Mouse (Mus musculus) heart, embryonic 15.5 days (tissue): ENCODE measurements around the gene Lag3. TPM values are rescaled to one million over a fixed set of nuclear protein-coding genes. Genes with fewer than 3 reads are reported as not detected.
A peak's percentile ranks its signal among the peaks of the same experiment; 100 is the strongest.

ENCODE experiments used
- ATAC-seq: fragments of 200-750 bp; cut with Nextera tagmentation; replicated peaks from 2 replicates; pipeline ENCODE4 v1.8.0; 2017; ENCODE audit warnings: low read depth, moderate TSS enrichment; ENCODE audit not compliant: insufficient number of reproducible peaks, insufficient read depth, low FRiP score
- H3K27ac ChIP-seq: fragments of 300-500 bp; sonication (generic); 2 replicates; pipeline ENCODE4 v1.5.1; 2015; ENCODE audit warnings: mild to moderate bottlenecking, inconsistent platforms
- H3K27me3 ChIP-seq: fragments of 300-500 bp; sonication (generic); 2 replicates; pipeline ENCODE4 v1.6.1; 2015; ENCODE audit warnings: inconsistent platforms
- H3K36me3 ChIP-seq: fragments of 300-500 bp; sonication (generic); 2 replicates; pipeline ENCODE4 v1.6.1; 2015; ENCODE audit warnings: mild to moderate bottlenecking, inconsistent platforms
- H3K4me1 ChIP-seq: fragments of 300-500 bp; sonication (generic); replicated peaks from 2 replicates; pipeline ENCODE4 v1.6.1; 2015; ENCODE audit warnings: inconsistent platforms
- H3K4me2 ChIP-seq: fragments of 300-500 bp; sonication (generic); 2 replicates; pipeline ENCODE4 v1.6.1; 2015; ENCODE audit warnings: inconsistent platforms, mild to moderate bottlenecking, moderate library complexity
- H3K4me3 ChIP-seq: fragments of 300-500 bp; sonication (generic); 2 replicates; pipeline ENCODE4 v1.5.1; 2015; ENCODE audit warnings: mild to moderate bottlenecking, inconsistent platforms
- H3K9ac ChIP-seq: fragments of 300-500 bp; sonication (generic); 2 replicates; pipeline ENCODE4 v1.6.1; 2015; ENCODE audit warnings: mild to moderate bottlenecking, inconsistent platforms
- H3K9me3 ChIP-seq: fragments of 300-500 bp; sonication (generic); replicated peaks from 2 replicates; pipeline ENCODE4 v1.6.1; 2016; ENCODE audit warnings: inconsistent platforms
- WGBS: fragments of 180-500 bp; shearing (Covaris S2); methylation state at CpG from one replicate; pipeline ENCODE4 v1.1.7; 2015; ENCODE audit warnings: mixed read lengths; 5-methylcytosine and 5-hydroxymethylcytosine counted together
- polyA plus RNA-seq: library from polyadenylated mRNA; unstranded; fragments of >200 nt; fragmentation: Nextera tagmentation; extraction: Ambion mirVana; gene quantifications from 2 replicates; pipeline ENCODE4 v1.2.1, GENCODE M21; 2015

Lag3 gene
- polyA plus RNA-seq, 1 experiment from 2014 or later, result 1.2 TPM

GRCm38 (mm10) chr6:124934670-124935069 is 23.2 kb upstream of the Lag3 start:
- H3K9ac ChIP-seq, result no peak overlapping the region
- H3K4me2 ChIP-seq, result no peak overlapping the region
- no peaks in the 10 kb centered on the region for H3K27me3 ChIP-seq
- WGBS, result 91% methylated on average over 7 of the region's 7 CpGs
- H3K27ac ChIP-seq, result no peak overlapping the region
- peaks cover 26% of the 10 kb centered on the region for H3K4me1 ChIP-seq
- ATAC-seq, result no peak
- H3K36me3 ChIP-seq, result peaks cover 39% of the 10 kb centered on the region
- H3K4me3 ChIP-seq, result no peak overlapping the region
- no peaks in the 10 kb centered on the region for H3K9me3 ChIP-seq

GRCm38 (mm10) chr6:124933127-124933526 is 21.6 kb upstream of the Lag3 start:
- Histone ChIP-seq H3K4me2 (peak overlapping the region; percentile 75; the same call in 1 of the 2 replicates), H3K36me3 (peaks cover 39% of the 10 kb centered on the region), H3K4me1 (peaks cover 26% of the 10 kb centered on the region), H3K9me3 (no peaks in the 10 kb centered on the region), H3K27ac (no peak overlapping the region), H3K4me3 (peak overlapping the region; percentile 87; the same call in 1 of the 2 replicates), H3K9ac (no peak overlapping the region), H3K27me3 (no peaks in the 10 kb centered on the region)
- no peak for ATAC-seq
- 88% methylated on average over 3 of the region's 3 CpGs for WGBS

- Histone ChIP-seq H3K27me3 (no peaks in the 10 kb centered on the region), H3K9me3 (no peaks in the 10 kb centered on the region), H3K4me3 (peak overlapping the region; percentile 87), H3K9ac (peak overlapping the region; percentile 93), H3K4me2 (peak overlapping the region; percentile 75), H3K27ac (peak overlapping the region; percentile 98), H3K36me3 (peaks cover 39% of the 10 kb centered on the region), H3K4me1 (peaks cover 26% of the 10 kb centered on the region)
- no peak for ATAC-seq
- 45% methylated on average over 12 of the region's 12 CpGs for WGBS
Measured at GRCm38 (mm10) chr6:124932314-124932695, 20.8 kb upstream of the Lag3 start.

DNA sequence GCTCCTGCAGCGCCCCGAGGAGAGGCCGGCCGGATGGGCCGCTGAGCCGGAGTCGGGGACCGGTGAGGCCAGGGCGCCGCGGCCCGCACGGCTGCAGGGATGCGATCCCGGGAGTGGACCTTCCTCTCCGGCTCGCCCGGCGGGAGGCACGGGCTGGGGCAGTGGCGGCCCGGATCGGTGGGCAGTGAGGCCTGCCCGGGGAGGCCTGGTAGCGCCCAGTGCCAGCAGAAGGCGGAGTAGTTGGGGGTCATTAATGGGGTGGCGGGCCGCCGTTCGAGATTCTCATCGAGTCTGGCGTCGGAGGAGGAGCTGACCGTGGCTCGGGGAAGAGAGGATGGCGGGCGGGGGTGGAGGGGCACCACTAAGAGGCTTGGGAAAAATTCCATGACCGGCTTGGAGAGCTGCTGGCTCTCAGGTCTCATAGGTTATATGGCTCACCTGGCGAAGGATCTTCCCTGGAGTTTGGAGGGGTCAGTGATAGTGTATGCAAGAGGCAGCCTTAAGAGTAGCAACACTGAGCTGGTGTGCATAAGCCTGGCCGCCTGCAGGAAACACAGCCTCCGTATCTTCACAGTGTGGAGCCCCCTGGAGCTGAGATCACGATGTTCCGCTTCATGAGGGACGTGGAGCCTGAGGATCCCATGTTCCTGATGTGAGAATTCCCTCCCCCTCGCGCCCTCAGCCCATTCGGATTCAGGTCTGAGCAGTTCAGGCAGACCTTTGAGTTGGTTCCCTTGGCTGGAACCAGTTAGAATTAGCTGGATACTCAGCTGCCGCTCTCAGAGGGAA is 20.2 kb upstream of the Lag3 start:
- Histone ChIP-seq H3K4me2 (peak overlapping the region; percentile 75), H3K27me3 (no peaks in the 10 kb centered on the region), H3K36me3 (peaks cover 34% of the 10 kb centered on the region), H3K4me1 (peaks cover 26% of the 10 kb centered on the region), H3K9me3 (no peaks in the 10 kb centered on the region), H3K9ac (peak overlapping the region; percentile 93), H3K4me3 (peak overlapping the region; percentile 87), H3K27ac (peak overlapping the region; percentile 98)
- ATAC-seq, result peak; percentile 17; the same call in 1 of the 2 replicates
- WGBS, result 1% methylated on average over 48 of the region's 48 CpGs

DNA sequence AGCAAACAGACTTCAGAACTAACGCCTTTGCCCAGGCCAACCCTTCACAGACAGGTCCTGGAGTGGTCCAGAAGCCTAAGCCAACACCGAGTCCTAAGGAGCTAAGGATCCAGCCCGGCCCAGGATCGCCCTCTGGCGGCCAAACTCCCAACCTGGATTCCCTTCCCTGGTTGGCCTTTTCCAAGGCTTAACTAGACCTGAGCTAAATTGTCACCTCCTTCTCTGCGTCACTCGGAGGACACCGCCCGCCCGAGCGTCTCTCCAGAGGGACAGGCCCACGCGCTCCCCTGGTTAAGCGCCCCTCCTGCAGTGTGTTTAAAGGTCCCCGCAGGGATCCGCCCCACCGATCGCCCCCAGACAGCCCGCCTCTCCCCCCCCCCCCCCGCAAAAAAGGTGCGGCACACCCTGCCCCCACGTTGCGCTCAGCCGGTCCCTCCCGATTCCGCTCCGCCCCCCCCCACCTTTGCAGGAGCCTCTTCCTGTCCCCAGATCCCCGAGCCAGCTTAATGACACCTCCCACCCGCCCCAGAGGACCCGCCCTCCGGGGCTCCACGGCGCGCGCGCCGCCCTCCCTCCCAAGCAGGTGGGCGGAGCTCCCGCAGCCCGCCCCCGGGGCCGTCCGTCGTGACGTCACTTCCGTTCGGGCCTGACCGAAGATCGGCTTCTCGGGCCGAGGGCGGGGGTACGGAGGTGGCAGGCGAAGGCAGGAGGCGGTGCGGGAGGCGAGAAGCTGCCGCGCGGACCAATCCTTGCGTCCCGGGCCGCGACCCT is 19.4 kb upstream of the Lag3 start, which contains the start of gene Mlf2:
Gene Mlf2, plus strand, starts transcription at position 633 of the 771 bp plus-strand sequence.
- H3K9ac ChIP-seq, result peak within 1 kb of the TSS; percentile 93
- peak within 1 kb of the TSS; percentile 87 for H3K4me3 ChIP-seq
- ATAC-seq, result peak; percentile 91
- H3K4me2 ChIP-seq, result peak within 1 kb of the TSS; percentile 75
- WGBS, result under 1% methylated on average over 60 of the region's 64 CpGs
- H3K9me3 ChIP-seq, result no peaks in the 10 kb centered on the region
- peaks cover 27% of the 10 kb centered on the region for H3K36me3 ChIP-seq
- H3K27me3 ChIP-seq, result no peaks in the 10 kb centered on the region
- H3K27ac ChIP-seq, result peak within 1 kb of the TSS; percentile 98
- peaks cover 31% of the 10 kb centered on the region for H3K4me1 ChIP-seq

DNA sequence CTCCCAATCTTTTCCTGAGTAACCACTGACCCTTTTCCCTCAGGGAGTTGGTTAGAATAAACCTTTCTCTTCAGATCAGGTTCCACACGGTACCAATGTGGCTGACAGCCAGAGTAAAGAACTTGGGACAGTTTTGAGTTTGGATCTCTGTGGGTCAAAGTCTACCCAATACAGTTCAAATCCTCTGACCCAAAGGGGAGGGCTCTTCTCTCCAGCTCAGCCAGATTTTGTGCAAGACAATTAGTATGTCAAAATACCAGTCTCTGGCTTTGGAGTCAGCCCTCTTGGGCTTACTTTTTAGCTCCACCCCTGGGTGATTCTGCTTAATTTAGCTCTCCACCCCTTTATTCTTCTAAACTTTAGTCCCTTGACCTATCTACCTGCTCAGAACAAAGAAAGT is 18.7 kb upstream of the Lag3 start:
- peaks cover 38% of the 10 kb centered on the region for H3K4me1 ChIP-seq
- H3K9me3 ChIP-seq, result no peaks in the 10 kb centered on the region
- H3K4me3 ChIP-seq, result peak overlapping the region; percentile 87
- H3K27ac ChIP-seq, result peak overlapping the region; percentile 98
- peak overlapping the region; percentile 75 for H3K4me2 ChIP-seq
- no peaks in the 10 kb centered on the region for H3K27me3 ChIP-seq
- H3K9ac ChIP-seq, result 0 out of 2 replicates have a peak overlapping the region, but pooled peaks have one; percentile 21
- no peak for ATAC-seq
- WGBS, result 60% methylated on average over 1 of the region's 1 CpGs
- peaks cover 19% of the 10 kb centered on the region for H3K36me3 ChIP-seq

DNA sequence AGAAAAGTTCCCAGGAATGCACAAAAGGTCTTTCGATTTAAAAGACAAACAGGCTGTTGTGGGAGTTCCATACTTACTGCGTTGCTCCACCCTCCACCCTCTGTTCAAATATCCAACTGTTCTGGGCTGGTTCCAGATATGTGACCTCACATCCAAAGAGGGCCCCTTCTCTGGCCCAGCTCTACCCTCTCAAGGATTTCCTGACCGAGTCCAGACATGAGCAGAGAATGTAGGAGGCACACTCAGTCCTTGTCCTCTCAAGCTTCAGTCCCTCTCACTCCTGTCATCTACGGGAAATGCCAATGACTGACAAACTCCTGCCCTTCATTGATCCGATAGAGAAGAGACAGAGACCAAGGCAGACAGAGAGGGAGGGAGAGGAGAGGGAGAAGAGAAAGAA is 14.4 kb upstream of the Lag3 start:
- Histone ChIP-seq H3K4me3 (peak overlapping the region; percentile 24), H3K27ac (peak overlapping the region; percentile 93), H3K36me3 (no peaks in the 10 kb centered on the region), H3K27me3 (no peaks in the 10 kb centered on the region), H3K4me2 (peak overlapping the region; percentile 46), H3K9me3 (no peaks in the 10 kb centered on the region), H3K9ac (peak overlapping the region; percentile 28; the same call in 1 of the 2 replicates), H3K4me1 (peaks cover 24% of the 10 kb centered on the region)
- WGBS, result 14% methylated on average over 5 of the region's 5 CpGs
- peak; percentile 62 for ATAC-seq

GRCm38 (mm10) chr6:124925173-124925793 is 13.8 kb upstream of the Lag3 start:
- peak overlapping the region; percentile 93 for H3K27ac ChIP-seq
- no peaks in the 10 kb centered on the region for H3K9me3 ChIP-seq
- peaks cover 28% of the 10 kb centered on the region for H3K4me1 ChIP-seq
- no peak for ATAC-seq
- H3K27me3 ChIP-seq, result no peaks in the 10 kb centered on the region
- H3K9ac ChIP-seq, result peak overlapping the region; percentile 28
- H3K36me3 ChIP-seq, result no peaks in the 10 kb centered on the region
- WGBS, result 31% methylated on average over 12 of the region's 12 CpGs
- H3K4me3 ChIP-seq, result peak overlapping the region; percentile 24
- peak overlapping the region; percentile 46 for H3K4me2 ChIP-seq

DNA sequence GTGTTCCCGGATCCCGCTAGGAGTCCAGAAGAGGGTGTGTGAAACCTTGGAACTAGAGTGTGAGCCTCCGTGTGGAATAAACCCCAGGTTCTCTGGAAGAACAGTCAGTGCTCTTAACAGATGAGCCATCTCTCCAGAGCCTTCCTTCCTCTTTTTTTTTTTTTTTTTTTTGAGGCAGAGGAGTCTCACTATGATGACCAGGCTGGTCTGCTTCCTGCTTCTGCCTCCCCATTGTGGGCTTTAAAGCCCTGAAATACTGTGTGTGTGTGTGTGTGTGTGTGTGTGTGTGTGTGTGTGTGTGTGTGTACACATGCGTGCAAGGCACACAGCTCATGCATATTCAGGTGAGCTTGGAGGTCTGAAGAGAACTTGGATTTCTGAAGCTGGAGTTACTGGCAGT is 10.0 kb upstream of the Lag3 start:
- Histone ChIP-seq H3K9me3 (no peaks in the 10 kb centered on the region), H3K27me3 (no peaks in the 10 kb centered on the region), H3K4me1 (peaks cover 44% of the 10 kb centered on the region), H3K36me3 (no peaks in the 10 kb centered on the region), H3K4me3 (no peak overlapping the region), H3K4me2 (no peak overlapping the region), H3K27ac (peak overlapping the region; percentile 100), H3K9ac (no peak overlapping the region)
- 70% methylated on average over 4 of the region's 4 CpGs for WGBS
- no peak for ATAC-seq

DNA sequence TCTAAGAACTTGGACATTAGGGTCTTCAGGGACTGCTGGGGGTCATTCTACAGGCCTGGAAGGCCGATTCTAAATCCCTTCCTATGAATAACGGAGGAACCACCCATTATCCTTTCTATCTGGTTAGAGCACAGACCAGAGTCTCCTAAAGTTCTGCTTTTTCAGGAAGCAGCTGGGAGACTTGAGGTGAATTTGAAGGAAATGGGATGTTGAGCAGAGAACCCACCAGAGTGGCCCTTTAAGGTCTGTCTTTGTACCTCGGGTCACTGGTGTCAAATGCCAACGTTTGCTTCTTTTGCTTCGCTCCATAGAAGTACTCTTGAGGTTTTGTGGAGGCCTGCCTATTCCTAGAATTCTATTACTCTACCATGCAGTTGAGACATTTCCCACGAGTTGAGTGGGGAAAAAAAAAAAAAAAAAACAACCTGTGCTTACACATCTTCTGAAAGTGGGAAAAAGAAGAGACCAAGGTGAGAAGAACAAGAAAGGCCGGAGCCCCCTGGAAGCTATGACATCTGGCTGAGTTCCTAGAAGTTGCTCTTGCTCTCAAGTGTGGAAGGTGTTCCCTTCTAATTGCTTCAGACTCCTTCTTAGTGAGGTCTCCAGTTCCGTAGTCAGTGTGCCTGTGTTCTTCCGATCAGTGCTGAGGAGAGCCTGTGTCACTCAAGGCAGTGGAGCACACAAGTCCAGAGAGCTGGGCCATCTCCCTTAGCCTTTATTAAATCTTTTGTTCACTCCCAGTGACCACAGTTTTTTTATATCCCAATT is 9.0 kb upstream of the Lag3 start:
- Histone ChIP-seq H3K27me3 (no peaks in the 10 kb centered on the region), H3K4me2 (peak overlapping the region; percentile 86), H3K27ac (peak overlapping the region; percentile 100), H3K4me1 (peaks cover 45% of the 10 kb centered on the region), H3K9ac (peak overlapping the region; percentile 47), H3K9me3 (no peaks in the 10 kb centered on the region), H3K36me3 (no peaks in the 10 kb centered on the region), H3K4me3 (peak overlapping the region; percentile 47)
- 27% methylated on average over 9 of the region's 9 CpGs for WGBS
- no peak for ATAC-seq
